Mouse (Mus musculus): ENCODE results near the gene Msantd1.

- TF ChIP-seq EP300 (optimal IDR thresholded peaks at IDR 0.05) (no peak), CTCF (IDR thresholded peaks at IDR 0.05; ENCODE audit: low read depth) (no peak)
Observed at GRCm38 (mm10) chr5:34865367-34865766, 42.4 kb upstream of the Msantd1 start.

All from stomach, postnatal 0 days (tissue).